Mouse (Mus musculus) left cerebral cortex, adult 8-10 months (tissue): ENCODE results near the gene Olfr828. TPM values are rescaled to one million over a fixed set of nuclear protein-coding genes. Genes with fewer than 3 reads are reported as not detected.

Experiments
- DNase-seq, 2 experiments: peaks; one replicate each; pipeline ENCODE4 v3.0.0; 2022; ENCODE audit warnings: low spot score in 2 of 2
- total RNA-seq, 4 experiments: library from RNA; stranded (reverse); gene quantifications; 2 replicates each; pipeline ENCODE4 v1.2.4; 2022

The Olfr828 gene
- total RNA-seq: not detected

GRCm38 (mm10) chr9:18819426-18819825, at the start of gene Olfr828:
Gene Olfr828, minus strand, starts transcription at chr9:18819526.
- no peak for DNase-seq

- DNase-seq: no peak
These were observed 35.3 kb upstream of the Olfr828 start, which contains the start of gene Olfr829 for GRCm38 (mm10) chr9:18854633-18855032. Gene Olfr829, plus strand, starts transcription at chr9:18854933.

GRCm38 (mm10) chr9:18785316-18785715, 34.0 kb downstream of the Olfr828 start:
- no peak for DNase-seq

GRCm38 (mm10) chr9:18779476-18779875, 39.9 kb downstream of the Olfr828 start:
- peak; percentile 1 to 36 for DNase-seq

- no peak for DNase-seq
These were observed 40.3 kb downstream of the Olfr828 start for GRCm38 (mm10) chr9:18778981-18779380.

Other genes with a start within 250 kb of the Olfr828 start
- not detected for gene Muc16, start 145.0 kb downstream of the Olfr828 start, total RNA-seq
- not detected for gene Olfr24, start 55.5 kb downstream of the Olfr828 start, total RNA-seq
- gene Olfr829, start 35.4 kb upstream of the Olfr828 start, total RNA-seq: not detected
- not detected for gene Olfr830, start 55.2 kb upstream of the Olfr828 start, total RNA-seq
- gene Olfr832, start 117.6 kb upstream of the Olfr828 start, total RNA-seq: not detected
- gene Olfr834, start 168.5 kb upstream of the Olfr828 start, total RNA-seq: not detected
- not detected for gene Olfr835, start 213.2 kb upstream of the Olfr828 start, total RNA-seq